Mouse (Mus musculus) cortical plate, adult 2 months (tissue): ENCODE results near the gene Lrrc3.

Experiments
- CTCF ChIP-seq: fragments of 200-500 bp; IDR thresholded peaks from 2 replicates; pipeline ENCODE4 v1.5.1; 2011; ENCODE audit warnings: mild to moderate bottlenecking, control low read depth, low read length; ENCODE audit not compliant: insufficient read depth; ENCODE audit errors: extremely low read depth
- POLR2A ChIP-seq: fragments of 200-500 bp; IDR thresholded peaks from 2 replicates; pipeline ENCODE4 v1.6.1; 2011; ENCODE audit warnings: mild to moderate bottlenecking, low read length, control low read depth; ENCODE audit not compliant: insufficient read depth; ENCODE audit errors: extremely low read depth

DNA sequence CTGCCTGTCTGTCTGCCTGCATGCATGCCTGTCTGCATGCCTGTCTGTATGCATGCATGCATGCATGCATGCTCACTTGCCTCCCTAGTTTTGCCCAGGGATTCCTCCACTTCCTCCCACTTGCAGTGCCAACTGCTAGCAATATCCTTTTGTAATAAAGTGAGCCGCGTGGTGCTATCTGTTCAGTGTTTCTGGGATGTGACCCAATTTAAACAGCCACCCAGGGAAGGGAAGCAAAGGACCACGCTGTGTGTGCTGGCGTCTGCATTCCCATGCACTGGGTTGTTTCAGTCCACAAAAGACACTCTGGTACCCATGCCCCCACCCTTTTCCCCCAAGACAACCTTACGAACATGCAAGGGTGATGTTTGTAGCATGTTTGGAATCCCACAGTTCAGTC is 18.7 kb upstream of the Lrrc3 start:
- no peak for TF ChIP-seq CTCF
- no peak for TF ChIP-seq POLR2A
